Mouse (Mus musculus) myocyte (in vitro differentiated cells): Measurements from ENCODE around the gene Kpna2.

Experiments
- MYOG ChIP-seq, 3 experiments: IDR thresholded peaks; one replicate each; pipeline ENCODE4 v1.6.1; 2011; ENCODE audit warnings: control low read depth in 2 of 3, low read depth in 2 of 3, mild to moderate bottlenecking in 2 of 3; ENCODE audit not compliant: insufficient read length in 2 of 3, control insufficient read depth in 1 of 3, insufficient read depth in 1 of 3
- POLR2A ChIP-seq: IDR thresholded peaks from one replicate; pipeline ENCODE4 v1.6.1; 2011; ENCODE audit warnings: low read depth, mild to moderate bottlenecking, control low read depth, moderate library complexity; ENCODE audit not compliant: insufficient read length
- POLR2AphosphoS2 ChIP-seq: IDR thresholded peaks from one replicate; pipeline ENCODE4 v1.6.1; 2011; ENCODE audit warnings: low read depth, control low read depth; ENCODE audit not compliant: insufficient read length
- SRF ChIP-seq: IDR thresholded peaks from one replicate; pipeline ENCODE4 v1.6.1; 2011; ENCODE audit warnings: low read depth; ENCODE audit not compliant: control insufficient read depth, insufficient read length
- TCF12 ChIP-seq: IDR thresholded peaks from one replicate; pipeline ENCODE4 v1.6.1; 2011; ENCODE audit warnings: mild to moderate bottlenecking, control low read depth; ENCODE audit not compliant: poor library complexity, insufficient read depth, severe bottlenecking
- USF1 ChIP-seq: IDR thresholded peaks from one replicate; pipeline ENCODE4 v1.6.1; 2011; ENCODE audit warnings: low read depth, mild to moderate bottlenecking, control low read depth, moderate library complexity

DNA sequence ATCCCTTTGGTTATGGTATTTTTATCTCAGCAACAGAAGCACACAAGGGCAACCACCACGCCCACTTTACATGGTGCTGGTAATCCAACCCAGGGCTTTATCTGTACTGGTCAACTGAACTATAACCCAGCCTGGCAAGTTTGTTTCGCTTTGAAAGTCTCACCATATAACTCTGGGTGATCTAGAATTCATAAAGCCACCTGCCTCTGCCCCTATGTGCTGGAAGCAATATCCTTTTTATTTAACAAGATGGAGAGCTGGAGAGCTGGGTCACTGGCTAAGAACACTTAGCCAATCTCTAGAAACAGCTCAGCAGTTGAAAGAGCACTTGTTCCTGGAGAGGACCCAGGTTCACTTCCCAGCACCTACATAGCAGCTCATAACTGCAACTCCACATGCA, 12.0 kb downstream of the Kpna2 start:
- TF ChIP-seq POLR2A = no peak
- TF ChIP-seq POLR2AphosphoS2 = no peak
- TF ChIP-seq TCF12 = no peak
- TF ChIP-seq SRF = no peak
- no peak for TF ChIP-seq USF1
- no peak for TF ChIP-seq MYOG (IDR thresholded peaks at IDR 0.05; ENCODE audit: control insufficient read depth in 1 of 3, insufficient read depth in 1 of 3, insufficient read length in 2 of 3, low read depth in 2 of 3)
